Mouse (Mus musculus) kidney, postnatal 10 days (tissue): Measurements from ENCODE around the gene Ctnnal1.

Experiments
- DNase-seq: peaks from one replicate; pipeline ENCODE4 v3.0.0; 2021; ENCODE audit warnings: mixed read lengths

Ctnnal1 gene

DNA sequence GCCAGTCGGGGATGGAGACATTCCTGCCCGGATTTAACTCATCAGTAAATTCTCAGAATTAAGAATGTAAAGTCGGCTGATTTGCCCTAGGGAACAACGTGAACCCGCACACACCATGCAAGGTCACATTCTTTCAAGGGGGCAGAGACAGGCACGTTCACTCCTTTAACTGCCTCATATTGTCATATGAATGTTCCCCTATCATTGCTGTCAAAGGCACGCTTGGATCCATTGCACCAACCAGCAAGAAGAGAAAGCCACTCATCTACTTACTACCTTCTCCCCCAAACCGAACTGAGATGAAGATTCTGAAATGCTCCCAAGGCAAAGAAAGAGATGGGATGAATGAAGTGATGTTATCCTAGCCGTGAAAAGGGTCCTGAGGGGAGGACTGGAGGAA is 6.3 kb downstream of the Ctnnal1 start:
- no peak for DNase-seq

- DNase-seq = no peak
Measured at GRCm38 (mm10) chr4:56856371-56856949, 8.5 kb downstream of the Ctnnal1 start.

- DNase-seq = no peak
Measured at GRCm38 (mm10) chr4:56855935-56856334, 9.1 kb downstream of the Ctnnal1 start.

- peak; percentile 52 for DNase-seq
Measured at GRCm38 (mm10) chr4:56850724-56851123, 14.3 kb downstream of the Ctnnal1 start.

DNA sequence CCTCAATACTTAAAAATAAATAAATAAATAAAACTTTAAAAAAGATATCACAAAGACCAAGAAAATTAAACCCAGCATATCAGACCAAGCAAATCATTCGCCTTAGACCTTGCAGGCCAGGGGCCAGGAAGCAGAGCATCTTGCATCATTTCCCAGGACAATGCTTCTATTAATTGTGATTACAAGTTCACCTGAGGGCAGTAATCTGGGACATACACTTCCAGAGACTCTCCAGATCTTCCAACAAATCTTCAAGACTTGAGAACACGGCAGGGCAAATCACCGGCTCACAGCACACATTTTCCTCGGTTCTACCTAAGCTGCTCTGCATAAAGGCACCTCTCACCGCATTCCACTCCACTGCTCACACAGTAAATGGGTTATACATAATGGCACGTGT is 16.9 kb downstream of the Ctnnal1 start:
- no peak for DNase-seq

GRCm38 (mm10) chr4:56847400-56847799 is 17.6 kb downstream of the Ctnnal1 start:
- DNase-seq = no peak

GRCm38 (mm10) chr4:56845896-56846533 is 19.0 kb downstream of the Ctnnal1 start:
- no peak for DNase-seq

DNA sequence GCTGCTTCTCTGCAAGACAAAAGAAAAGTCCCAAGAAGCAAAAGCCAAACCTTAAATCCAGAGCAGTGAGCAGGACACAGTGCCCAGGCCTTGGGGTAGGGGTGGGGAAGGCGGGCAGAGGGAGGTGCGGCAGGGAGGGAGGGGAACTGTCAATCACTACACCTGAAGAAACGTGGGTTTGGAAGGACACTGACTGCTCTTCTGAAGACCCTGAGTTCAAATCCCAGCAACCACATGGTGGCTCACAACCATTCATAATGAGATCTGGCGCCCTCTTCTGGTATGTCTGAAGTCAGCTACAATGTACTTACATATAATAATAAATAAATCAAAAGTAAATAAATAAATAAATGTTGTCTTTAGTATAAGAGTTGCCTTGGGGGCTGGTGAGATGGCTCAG is 20.1 kb downstream of the Ctnnal1 start:
- no peak for DNase-seq

- DNase-seq = no peak
Measured at GRCm38 (mm10) chr4:56843963-56844362, 21.0 kb downstream of the Ctnnal1 start.

GRCm38 (mm10) chr4:56842501-56842900 is 22.5 kb downstream of the Ctnnal1 start:
- no peak for DNase-seq

GRCm38 (mm10) chr4:56840297-56840696 is 24.7 kb downstream of the Ctnnal1 start:
- peak; percentile 34 for DNase-seq

- no peak for DNase-seq
Measured at GRCm38 (mm10) chr4:56837661-56838060, 27.3 kb downstream of the Ctnnal1 start.

GRCm38 (mm10) chr4:56831998-56832397 is 33.0 kb downstream of the Ctnnal1 start:
- DNase-seq = no peak

- DNase-seq = no peak
Measured at GRCm38 (mm10) chr4:56831013-56831609, 33.9 kb downstream of the Ctnnal1 start.

DNA sequence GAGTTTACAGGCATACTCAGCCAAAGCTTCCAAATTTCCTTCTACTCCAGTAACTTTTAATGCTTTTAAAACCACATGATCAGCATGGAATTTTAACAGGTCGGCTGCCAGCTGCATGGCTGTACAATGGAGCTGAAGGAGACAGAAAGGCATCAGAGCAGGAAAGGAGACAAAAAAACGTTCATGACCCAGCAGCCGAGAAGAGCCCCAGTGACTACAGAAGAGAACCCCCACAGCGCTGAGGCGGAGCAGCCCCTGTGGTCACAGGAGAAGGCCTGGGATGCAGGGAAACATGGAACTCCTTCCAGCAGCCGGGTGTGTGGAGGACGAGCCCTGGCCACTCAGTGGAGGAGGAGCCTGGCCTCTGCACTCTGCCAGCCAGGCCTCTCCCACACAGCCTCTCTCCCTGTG is 35.5 kb downstream of the Ctnnal1 start:
- peak; percentile 54 for DNase-seq

- no peak for DNase-seq
Measured at GRCm38 (mm10) chr4:56828932-56829331, 36.1 kb downstream of the Ctnnal1 start.

DNA sequence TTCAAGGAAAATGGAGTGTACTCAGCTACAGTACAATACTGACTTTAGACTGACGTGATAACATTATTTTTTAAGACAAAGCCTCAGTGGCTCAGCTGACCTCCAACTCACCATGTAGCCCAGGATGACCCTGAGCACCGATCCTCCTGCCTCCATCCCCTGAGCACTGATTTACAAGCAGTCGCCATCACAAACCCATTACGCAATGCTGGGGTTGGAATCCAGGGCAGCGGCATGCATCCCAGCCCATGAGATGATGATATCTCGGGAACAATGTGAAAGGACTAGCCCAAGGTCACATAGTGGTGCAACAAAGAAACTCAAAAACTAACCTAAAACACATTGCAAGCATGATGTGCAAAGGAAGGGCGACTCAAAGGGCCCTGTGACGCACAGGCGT is 40.8 kb downstream of the Ctnnal1 start:
- DNase-seq = no peak

DNA sequence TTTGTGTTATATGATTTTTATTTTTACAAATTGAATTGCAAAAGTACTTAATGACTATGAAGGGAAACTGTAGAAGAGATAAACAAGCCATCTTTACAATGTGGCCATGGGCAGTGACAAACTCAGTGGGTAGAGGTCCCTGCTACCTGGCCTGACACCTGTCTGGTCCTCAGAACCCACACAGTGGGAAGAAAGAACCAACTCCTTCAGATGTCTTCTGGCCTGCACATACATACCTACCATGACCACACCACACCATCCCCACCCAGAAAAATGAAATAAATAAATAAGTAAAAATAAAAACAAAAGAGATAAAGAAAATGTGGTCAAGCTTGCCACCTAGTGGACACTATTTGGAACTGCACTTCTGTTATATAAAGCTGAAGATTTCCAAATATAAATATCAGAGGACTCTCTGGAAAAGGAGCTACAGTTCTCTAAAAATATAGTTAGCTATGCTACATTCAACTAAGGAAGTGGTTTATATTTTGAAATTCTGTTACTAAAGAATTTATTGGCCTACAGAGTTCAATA is 44.9 kb downstream of the Ctnnal1 start:
- no peak for DNase-seq

DNA sequence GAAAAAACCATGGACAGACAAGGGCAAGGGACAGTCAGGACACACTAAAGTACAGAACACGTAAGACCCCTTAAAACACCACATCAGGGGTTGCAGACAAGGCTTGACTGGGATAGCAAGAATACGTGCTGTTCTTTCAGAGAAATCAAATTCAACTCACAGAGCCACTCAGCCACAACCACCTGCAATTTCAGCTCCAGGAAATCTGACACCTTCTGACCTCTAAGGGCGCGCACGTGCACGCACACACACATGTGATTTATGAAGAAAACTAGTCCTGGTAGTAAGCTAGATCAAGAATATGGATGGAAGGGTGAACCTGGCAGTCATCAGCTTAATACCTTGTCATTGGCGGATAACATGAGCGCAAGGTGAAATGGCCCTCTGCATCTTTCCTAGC is 49.9 kb downstream of the Ctnnal1 start:
- DNase-seq = no peak

DNA sequence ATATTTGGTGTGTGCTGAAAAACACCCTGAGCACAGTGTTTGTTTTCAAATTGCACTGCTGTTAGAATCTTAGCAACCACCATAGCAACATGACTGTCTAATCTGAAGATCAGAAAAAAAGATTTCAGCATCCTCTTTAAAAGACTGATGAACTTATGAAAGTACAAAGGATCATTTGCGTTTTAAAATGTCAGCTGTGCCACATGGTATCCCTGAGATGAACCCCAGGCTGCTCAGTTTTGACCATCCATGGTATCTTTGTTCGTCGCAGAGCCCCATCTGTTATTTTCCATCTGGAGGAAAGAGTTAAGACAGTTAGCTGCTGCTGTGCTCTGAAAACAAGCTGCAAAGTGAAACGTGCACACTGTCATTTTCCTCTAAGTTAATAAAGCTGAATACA is 52.9 kb downstream of the Ctnnal1 start:
- no peak for DNase-seq

DNA sequence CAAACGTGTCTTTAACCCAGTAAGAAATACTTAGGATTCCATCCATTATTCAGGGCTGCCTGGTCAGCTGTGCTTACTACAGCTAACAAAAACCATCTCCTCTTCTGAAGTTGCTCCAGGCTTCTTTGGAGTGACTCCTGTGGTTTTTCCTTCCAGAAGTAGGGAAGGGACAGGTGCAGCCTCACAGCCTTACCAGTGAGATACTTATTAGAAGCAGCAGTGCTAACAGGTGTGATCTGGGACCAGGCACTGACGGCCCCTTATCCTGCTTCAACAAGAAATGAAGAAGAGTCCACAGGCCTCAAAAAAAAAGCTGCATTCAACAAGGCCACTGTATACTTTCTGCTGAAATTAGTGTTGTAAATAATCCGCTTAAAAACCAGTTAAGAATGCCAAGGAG is 53.3 kb downstream of the Ctnnal1 start:
- DNase-seq = no peak

DNA sequence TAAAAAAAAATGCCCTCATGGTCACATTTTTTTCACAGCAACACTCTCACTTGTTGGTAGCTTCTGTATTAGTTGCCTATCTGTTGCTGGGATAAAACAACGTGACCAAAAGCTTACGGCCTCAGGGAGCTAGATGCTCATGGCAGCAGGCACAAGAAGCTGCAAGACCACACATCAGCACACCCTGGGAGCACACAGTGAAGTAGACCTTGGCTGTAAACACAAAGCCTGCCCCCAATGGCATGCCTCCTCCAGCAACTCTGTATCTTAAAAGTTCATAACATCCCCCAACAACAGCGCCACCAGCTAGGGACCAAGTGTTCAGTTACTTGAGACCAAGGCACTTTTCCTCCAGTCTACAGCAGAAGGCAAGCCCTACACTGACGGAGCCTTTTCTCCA is 55.9 kb downstream of the Ctnnal1 start:
- DNase-seq = no peak

- DNase-seq = no peak
Measured at GRCm38 (mm10) chr4:56802669-56803150, 62.3 kb downstream of the Ctnnal1 start.
